Mouse (Mus musculus): Measurements from ENCODE around the gene Gfm1.

GRCm38 (mm10) chr3:67522709-67523108, 92.8 kb downstream of the Gfm1 start:
- TF ChIP-seq POLR2A (IDR thresholded peaks at IDR 0.05; ENCODE audit: insufficient read length, low read depth) (no peak), CEBPB (IDR thresholded peaks at IDR 0.05; ENCODE audit: insufficient read depth, poor library complexity, severe bottlenecking) (no peak), POLR2AphosphoS2 (IDR thresholded peaks at IDR 0.05; ENCODE audit: insufficient read length, low read depth) (no peak), MYOD1 (IDR thresholded peaks at IDR 0.05; ENCODE audit: control insufficient read depth in 1 of 3, insufficient read length in 2 of 3, low read depth in 2 of 3) (no peak), E2F4 (IDR thresholded peaks at IDR 0.05; ENCODE audit: insufficient read depth) (no peak), MAX (IDR thresholded peaks at IDR 0.05; ENCODE audit: low read depth) (no peak), TCF12 (IDR thresholded peaks at IDR 0.05; ENCODE audit: insufficient read depth, poor library complexity, severe bottlenecking) (no peak), REST (IDR thresholded peaks at IDR 0.05; ENCODE audit: insufficient read depth, insufficient read length) (no peak), SRF (IDR thresholded peaks at IDR 0.05; ENCODE audit: control insufficient read depth, insufficient read length, low read depth) (no peak), USF1 (IDR thresholded peaks at IDR 0.05; ENCODE audit: low read depth) (no peak), TCF3 (IDR thresholded peaks at IDR 0.05; ENCODE audit: insufficient read length, low read depth) (no peak), MYOG (IDR thresholded peaks at IDR 0.05; ENCODE audit: control insufficient read depth in 1 of 3, insufficient read depth in 1 of 3, insufficient read length in 2 of 3, low read depth in 2 of 3) (no peak)
